Mouse (Mus musculus) testis, adult 10 weeks (tissue): Measurements from ENCODE around the gene Agtr1b. TPM values are rescaled to one million over a fixed set of nuclear protein-coding genes. Genes with fewer than 3 reads are reported as not detected.

Source experiments
- polyA plus RNA-seq: library from polyadenylated mRNA; stranded (reverse); fragments of 350-450 nt; fragmentation: Illumina TruSeq; extraction: RNeasy Lipid Tissue Mini Kit (QIAGEN cat#74804); gene quantifications from one replicate; pipeline ENCODE4 v1.2.3, GENCODE M21; 2014; ENCODE audit warnings: low read depth, low replicate concordance

The Agtr1b gene
- polyA plus RNA-seq, result 0.91 TPM

GRCm38 (mm10) chr3:20366558-20367522 is at the start of gene Agtr1b:
Agtr1b (minus strand) TSS chr3:20367177.

DNA sequence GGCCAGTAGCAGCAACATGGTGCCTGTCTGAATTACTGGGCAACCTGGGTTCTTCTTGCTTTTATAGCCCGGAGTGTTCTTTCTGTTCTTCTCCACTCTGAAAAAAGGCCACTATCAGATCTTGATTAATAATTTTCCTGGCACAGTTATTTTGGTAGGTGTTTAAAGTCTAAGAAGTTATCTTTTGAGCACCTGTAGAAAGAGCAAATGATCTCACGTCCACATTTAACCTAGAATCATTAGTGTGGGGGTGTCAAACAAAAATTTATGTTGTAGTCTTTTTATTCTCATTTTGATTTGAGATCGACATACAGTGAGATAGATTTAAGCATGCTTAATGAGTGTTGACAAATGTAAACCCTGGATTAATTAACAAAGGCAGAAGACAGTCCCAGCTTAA is 91.3 kb downstream of the Agtr1b start, which contains the start of gene Cpb1:
Cpb1 (minus strand) TSS at position 101 of the 400 bp plus-strand sequence.

Other genes with a start within 250 kb of the Agtr1b start
- 9.3 TPM for gene Gyg, start 211.9 kb downstream of the Agtr1b start, polyA plus RNA-seq
- 1.1 TPM for gene Cpa3, start 125.0 kb downstream of the Agtr1b start, polyA plus RNA-seq
- gene Cpb1, start 91.4 kb downstream of the Agtr1b start, polyA plus RNA-seq, result 0.45 TPM